Mouse (Mus musculus) lung, postnatal 0 days (tissue): ENCODE data around the gene Hpse2.

Source experiments
- CTCF ChIP-seq: IDR thresholded peaks from 2 replicates; pipeline ENCODE4 v1.5.1; 2016; ENCODE audit warnings: antibody characterized with exemption, mild to moderate bottlenecking
- EP300 ChIP-seq: IDR thresholded peaks from 2 replicates; pipeline ENCODE4 v1.6.1; 2016; ENCODE audit warnings: antibody characterized with exemption, mild to moderate bottlenecking, control low read depth

DNA sequence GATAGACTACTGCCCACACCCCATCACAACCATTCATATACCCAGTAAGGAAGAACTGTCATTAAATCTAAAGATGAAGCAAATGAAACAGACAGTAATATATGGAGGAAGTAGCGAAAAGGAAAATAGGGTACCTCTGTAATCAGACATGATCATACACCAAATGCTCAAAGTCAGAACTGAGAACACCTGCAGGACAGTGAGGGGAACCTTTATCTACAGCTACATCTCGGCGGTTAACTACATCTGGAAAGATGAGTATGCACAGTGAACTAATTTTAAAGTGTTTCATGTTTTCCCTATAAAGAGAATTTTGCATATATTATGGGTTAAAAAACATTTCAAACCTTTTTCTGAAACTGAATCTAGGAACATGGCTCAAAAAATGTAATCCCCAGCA is 32.4 kb upstream of the Hpse2 start:
- TF ChIP-seq CTCF (no peak), EP300 (no peak)
